Mouse (Mus musculus): Measurements from ENCODE around the gene Chdh. TPM values are rescaled to one million over a fixed set of nuclear protein-coding genes. Genes with fewer than 3 reads are reported as not detected.

Gene Chdh
- polyA plus RNA-seq, 1 experiment = not detected

DNA sequence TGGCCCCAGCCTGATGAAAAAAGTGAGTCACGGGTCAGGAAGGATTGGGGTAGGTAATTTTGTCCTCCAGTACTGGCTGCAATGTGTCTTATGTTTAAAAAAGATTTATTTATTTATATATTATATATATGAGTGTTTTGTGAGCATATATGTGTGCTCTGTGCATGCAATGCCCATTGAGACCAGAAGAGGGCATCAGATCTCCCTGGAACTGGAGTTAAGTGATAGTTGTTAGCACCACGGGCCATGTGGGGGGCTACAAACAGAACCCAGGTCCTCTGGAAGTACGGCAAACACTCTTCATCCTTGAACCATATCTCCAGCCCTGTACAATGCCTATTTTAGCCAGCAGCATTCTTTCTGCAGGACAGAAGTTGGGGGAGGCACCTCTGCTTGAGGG lies 39.2 kb downstream of the Chdh start:
- no peaks in the 10 kb centered on the region for H3K4me1 ChIP-seq (ENCODE audit: control insufficient read depth, insufficient read depth, low read length)
- no peak overlapping the region for H3K4me3 ChIP-seq (ENCODE audit: insufficient read depth, low read length)
- TF ChIP-seq POLR2A (IDR thresholded peaks at IDR 0.05; ENCODE audit: low read depth, low read length) (no peak), CTCF (IDR thresholded peaks at IDR 0.05; ENCODE audit: borderline replicate concordance, insufficient read depth, low read length) (no peak)
- no peak overlapping the region for H3K27ac ChIP-seq (ENCODE audit: insufficient read depth, low read length)

DNA sequence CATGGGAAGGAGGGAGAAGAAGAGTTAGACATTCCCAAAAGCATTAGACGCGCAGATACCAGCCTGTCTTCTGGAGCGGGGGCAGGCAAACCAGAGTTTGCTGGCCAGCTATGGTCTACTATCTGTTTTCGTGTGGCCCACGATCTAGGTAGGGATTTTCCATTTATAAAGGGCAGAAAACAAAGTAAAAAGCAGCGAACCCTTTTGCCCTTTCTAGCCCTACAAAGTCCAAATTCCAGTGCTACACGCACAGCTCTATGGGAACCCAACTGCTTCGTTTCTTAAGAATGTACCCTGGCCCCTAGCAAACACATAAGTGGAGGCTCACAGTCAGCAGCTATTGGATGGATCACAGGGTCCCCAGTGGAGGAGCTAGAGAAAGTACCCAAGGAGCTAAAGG lies 41.5 kb downstream of the Chdh start:
- Histone ChIP-seq H3K27ac (ENCODE audit: insufficient read depth, low read length) (no peak overlapping the region), H3K4me3 (ENCODE audit: insufficient read depth, low read length) (no peak overlapping the region), H3K4me1 (ENCODE audit: control insufficient read depth, insufficient read depth, low read length) (no peaks in the 10 kb centered on the region)
- TF ChIP-seq POLR2A (IDR thresholded peaks at IDR 0.05; ENCODE audit: low read depth, low read length) (no peak), CTCF (IDR thresholded peaks at IDR 0.05; ENCODE audit: borderline replicate concordance, insufficient read depth, low read length) (no peak)

DNA sequence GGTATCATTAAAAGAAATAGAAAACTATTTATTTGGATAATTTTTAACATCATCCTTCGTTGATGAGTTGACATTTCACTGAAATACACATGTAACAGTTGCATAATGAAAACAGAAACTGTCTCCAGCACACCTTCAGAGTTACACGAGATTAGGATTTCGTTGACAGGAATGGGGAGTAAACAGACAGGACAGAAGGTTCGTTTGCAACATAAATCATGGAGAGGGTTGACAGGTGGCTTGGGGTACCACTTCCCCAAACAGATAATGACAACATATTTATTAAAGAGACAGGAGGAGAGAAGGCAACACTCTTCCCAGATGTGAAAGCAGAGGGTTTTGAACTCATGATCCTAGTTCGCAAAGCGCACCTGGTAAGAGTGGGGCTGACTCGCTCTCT lies 46.1 kb downstream of the Chdh start:
- H3K4me1 ChIP-seq (ENCODE audit: control insufficient read depth, insufficient read depth, low read length) = no peaks in the 10 kb centered on the region
- TF ChIP-seq CTCF (IDR thresholded peaks at IDR 0.05; ENCODE audit: borderline replicate concordance, insufficient read depth, low read length) (no peak), POLR2A (IDR thresholded peaks at IDR 0.05; ENCODE audit: low read depth, low read length) (no peak)
- no peak overlapping the region for H3K4me3 ChIP-seq (ENCODE audit: insufficient read depth, low read length)
- no peak overlapping the region for H3K27ac ChIP-seq (ENCODE audit: insufficient read depth, low read length)

DNA sequence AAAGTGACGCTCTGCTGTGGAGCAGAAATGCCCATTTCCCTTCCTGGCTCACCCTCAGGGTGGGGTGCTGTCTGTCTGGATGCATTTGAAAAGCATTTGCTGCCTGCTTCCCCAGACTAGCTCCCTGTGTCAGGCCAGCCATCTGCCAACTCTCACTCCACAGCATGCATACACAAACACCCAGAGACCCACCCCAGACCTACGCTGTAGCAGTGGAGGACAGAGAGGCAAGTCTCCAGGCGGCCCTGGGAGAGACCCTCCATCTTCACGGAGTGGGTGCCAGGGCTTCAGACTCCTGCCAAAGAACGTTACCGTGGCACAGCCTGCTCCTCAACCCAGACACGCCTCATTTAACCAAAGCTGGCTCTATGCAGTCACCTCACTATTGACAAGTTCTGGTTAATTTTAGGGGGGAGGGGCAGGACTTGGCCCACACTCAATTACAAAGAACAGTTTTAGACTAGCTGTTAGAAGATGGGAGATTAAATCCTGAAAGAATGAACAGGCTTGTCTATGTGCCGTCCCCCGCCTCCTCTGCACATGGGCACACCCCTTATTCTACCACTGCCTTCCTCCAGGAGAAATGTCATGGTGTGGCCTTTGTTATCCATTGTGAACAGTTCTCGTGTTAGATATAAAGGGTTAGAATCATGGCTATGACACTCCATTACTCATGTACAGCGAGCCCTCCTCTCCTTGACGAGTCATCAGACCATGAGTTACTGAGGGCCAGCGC lies 47.4 kb downstream of the Chdh start:
- TF ChIP-seq POLR2A (IDR thresholded peaks at IDR 0.05; ENCODE audit: low read depth, low read length) (no peak), CTCF (IDR thresholded peaks at IDR 0.05; ENCODE audit: borderline replicate concordance, insufficient read depth, low read length) (no peak)
- Histone ChIP-seq H3K27ac (ENCODE audit: insufficient read depth, low read length) (no peak overlapping the region), H3K4me3 (ENCODE audit: insufficient read depth, low read length) (no peak overlapping the region), H3K4me1 (ENCODE audit: control insufficient read depth, insufficient read depth, low read length) (no peaks in the 10 kb centered on the region)

DNA sequence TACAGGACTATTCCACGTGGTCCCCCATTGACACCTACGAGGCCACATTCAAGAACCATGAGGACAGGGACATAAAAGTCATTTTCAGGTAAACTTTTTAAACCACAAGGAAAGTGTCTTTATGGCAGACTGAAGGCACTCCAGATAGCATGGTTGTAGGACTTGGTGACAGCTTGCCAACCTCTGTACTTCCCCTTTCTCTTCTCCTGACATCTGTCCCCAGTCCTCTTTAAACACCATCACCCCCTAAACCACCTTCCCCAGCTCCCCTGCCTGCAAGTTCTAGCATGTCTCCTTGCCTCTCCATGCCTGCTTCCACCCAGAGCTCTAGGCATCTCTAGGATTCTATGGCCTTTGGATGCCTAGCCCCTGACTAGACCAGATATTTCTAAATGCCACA lies 56.0 kb downstream of the Chdh start:
- H3K27ac ChIP-seq (ENCODE audit: insufficient read depth, low read length) = no peak overlapping the region
- TF ChIP-seq POLR2A (IDR thresholded peaks at IDR 0.05; ENCODE audit: low read depth, low read length) (no peak), CTCF (IDR thresholded peaks at IDR 0.05; ENCODE audit: borderline replicate concordance, insufficient read depth, low read length) (no peak)
- no peaks in the 10 kb centered on the region for H3K4me1 ChIP-seq (ENCODE audit: control insufficient read depth, insufficient read depth, low read length)
- H3K4me3 ChIP-seq (ENCODE audit: insufficient read depth, low read length) = no peak overlapping the region

DNA sequence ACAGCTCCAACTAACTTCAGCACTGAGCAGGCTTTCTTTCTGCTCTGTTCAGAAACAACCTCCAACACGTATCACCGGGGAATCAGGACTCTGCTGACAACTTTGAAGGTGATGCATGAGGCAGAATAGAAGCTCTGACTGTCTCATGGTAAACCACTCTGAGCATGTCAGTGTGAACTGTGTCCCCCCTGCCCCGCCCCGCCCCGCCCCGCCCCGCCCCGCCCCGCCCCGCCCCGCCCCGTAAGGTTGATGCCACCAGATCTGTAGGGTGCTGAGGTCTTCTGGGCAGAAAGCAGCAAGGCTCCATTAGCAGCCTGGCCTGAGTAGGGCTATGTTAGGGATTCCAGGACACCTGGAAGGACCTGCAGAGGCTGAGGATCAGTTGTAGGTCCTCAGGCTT lies 57.9 kb downstream of the Chdh start:
- no peak overlapping the region for H3K27ac ChIP-seq (ENCODE audit: insufficient read depth, low read length)

DNA sequence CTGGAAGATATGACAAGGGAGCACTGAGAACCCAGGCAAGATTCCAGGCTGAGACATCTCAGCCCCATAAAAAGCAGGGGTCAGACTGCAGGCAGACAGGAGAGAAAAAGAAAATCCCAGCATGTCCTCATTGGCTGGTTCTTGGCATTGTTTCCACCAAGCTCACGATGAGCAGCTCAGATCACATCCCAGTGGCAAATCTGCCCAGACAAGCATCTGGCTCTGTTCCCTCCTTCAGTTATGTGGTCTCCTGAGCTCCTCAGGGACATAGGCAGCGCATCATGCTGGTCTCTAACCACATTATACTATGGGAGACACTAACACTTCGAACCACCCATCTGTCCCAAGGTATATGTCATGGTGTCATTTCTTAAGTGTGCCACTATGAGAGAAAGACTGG lies 59.7 kb downstream of the Chdh start:
- no peak for TF ChIP-seq CTCF (IDR thresholded peaks at IDR 0.05; ENCODE audit: borderline replicate concordance, insufficient read depth, low read length)
- TF ChIP-seq POLR2A (IDR thresholded peaks at IDR 0.05; ENCODE audit: low read depth, low read length) = no peak
- H3K4me1 ChIP-seq (ENCODE audit: control insufficient read depth, insufficient read depth, low read length) = no peaks in the 10 kb centered on the region
- no peak overlapping the region for H3K27ac ChIP-seq (ENCODE audit: insufficient read depth, low read length)
- H3K4me3 ChIP-seq (ENCODE audit: insufficient read depth, low read length) = no peak overlapping the region

More for the DNA sequence above, 57.9 kb downstream of the Chdh start:
- H3K4me1 ChIP-seq (ENCODE audit: control insufficient read depth, insufficient read depth, low read length) = no peaks in the 10 kb centered on the region
- no peak overlapping the region for H3K4me3 ChIP-seq (ENCODE audit: insufficient read depth, low read length)
- TF ChIP-seq POLR2A (IDR thresholded peaks at IDR 0.05; ENCODE audit: low read depth, low read length) (no peak), CTCF (IDR thresholded peaks at IDR 0.05; ENCODE audit: borderline replicate concordance, insufficient read depth, low read length) (no peak)

DNA sequence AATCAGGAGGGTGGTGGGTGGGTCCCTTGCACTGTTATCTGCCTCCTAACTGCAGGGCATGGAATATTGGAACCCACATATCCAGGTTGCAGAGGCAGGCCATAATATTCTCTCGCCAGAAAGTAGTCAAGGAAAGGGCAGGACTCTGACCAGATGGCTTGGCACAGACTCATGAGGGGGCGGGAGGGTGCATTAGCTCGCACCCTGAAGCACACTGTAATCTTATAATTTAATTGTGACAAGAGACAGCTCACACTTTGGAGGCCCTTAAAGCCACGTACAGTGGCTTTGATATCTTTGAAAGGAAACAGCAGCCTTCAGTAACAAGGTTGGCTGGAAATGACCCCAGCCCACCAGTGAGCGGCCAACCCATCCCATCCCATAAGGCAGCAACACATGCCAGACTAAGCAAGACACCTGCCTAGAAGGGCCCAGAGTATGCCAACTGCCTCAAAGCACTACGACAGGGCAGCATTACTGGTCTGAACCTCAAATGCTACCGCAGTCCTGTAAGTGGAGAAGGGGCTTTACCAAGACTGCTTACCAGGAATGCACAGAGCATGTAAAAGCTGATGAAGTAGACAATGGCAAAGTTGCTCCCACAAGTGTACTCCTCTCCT lies 66.6 kb downstream of the Chdh start:
- Histone ChIP-seq H3K27ac (ENCODE audit: insufficient read depth, low read length) (no peak overlapping the region), H3K4me3 (ENCODE audit: insufficient read depth, low read length) (no peak overlapping the region), H3K4me1 (ENCODE audit: control insufficient read depth, insufficient read depth, low read length) (peaks cover 3% of the 10 kb centered on the region)
- TF ChIP-seq POLR2A (IDR thresholded peaks at IDR 0.05; ENCODE audit: low read depth, low read length) (no peak), CTCF (IDR thresholded peaks at IDR 0.05; ENCODE audit: borderline replicate concordance, insufficient read depth, low read length) (no peak)

DNA sequence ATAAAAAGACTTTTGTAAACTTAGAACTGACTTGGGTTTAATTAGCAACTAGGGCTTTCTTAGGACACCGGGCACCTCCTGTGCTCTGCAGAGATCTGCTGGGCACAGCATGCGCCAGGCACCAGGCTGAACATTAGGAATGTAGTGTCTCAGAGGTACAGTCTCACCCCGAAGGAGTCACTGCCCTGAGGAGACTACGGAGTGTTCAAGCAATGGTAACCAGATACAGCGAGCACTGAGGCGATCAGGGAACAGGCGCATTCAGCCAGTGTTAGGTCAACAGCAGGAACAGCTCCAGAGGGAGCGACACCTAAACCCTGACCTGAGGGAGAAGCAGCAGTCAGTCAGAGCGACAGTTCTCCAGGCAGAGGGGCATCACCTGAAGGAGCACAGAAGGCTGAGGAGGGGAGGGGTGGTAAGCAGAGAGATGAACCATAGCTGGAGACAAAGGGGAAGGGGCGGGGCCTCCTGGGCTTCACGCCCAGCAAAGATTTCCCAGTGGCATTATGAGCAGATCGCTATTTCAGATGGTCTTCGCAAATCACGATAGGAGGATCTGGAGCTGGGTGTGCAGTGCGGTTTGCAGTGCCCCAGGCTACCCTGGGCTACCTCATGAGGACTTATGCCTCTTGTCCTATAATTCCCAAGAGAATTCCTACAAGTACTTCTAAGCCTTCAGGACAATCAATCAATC lies 69.4 kb downstream of the Chdh start:
- H3K4me3 ChIP-seq (ENCODE audit: insufficient read depth, low read length) = no peak overlapping the region
- no peak for TF ChIP-seq POLR2A (IDR thresholded peaks at IDR 0.05; ENCODE audit: low read depth, low read length)
- no peak for TF ChIP-seq CTCF (IDR thresholded peaks at IDR 0.05; ENCODE audit: borderline replicate concordance, insufficient read depth, low read length)
- H3K27ac ChIP-seq (ENCODE audit: insufficient read depth, low read length) = no peak overlapping the region
- H3K4me1 ChIP-seq (ENCODE audit: control insufficient read depth, insufficient read depth, low read length) = peaks cover 8% of the 10 kb centered on the region

DNA sequence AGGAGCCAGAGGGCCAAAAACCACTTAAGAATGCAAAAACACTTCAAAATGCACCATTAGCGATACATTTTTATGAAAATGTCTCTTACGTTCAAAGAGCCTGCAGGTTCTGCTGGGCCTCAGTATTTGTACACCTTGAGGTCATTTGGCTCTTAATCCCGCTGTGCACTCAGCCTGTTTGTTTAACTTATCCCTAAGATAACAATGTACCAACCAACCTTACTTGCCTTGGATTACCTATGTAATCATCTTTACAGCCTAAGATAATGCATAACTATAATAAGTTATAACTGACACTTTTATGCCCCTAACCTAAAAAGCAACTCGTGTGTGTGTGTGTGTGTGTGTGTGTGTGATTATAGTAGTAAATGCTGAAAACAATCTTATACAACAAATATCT lies 70.9 kb downstream of the Chdh start:
- H3K27ac ChIP-seq (ENCODE audit: insufficient read depth, low read length) = no peak overlapping the region
- no peak overlapping the region for H3K4me3 ChIP-seq (ENCODE audit: insufficient read depth, low read length)
- TF ChIP-seq POLR2A (IDR thresholded peaks at IDR 0.05; ENCODE audit: low read depth, low read length) = no peak
- TF ChIP-seq CTCF (IDR thresholded peaks at IDR 0.05; ENCODE audit: borderline replicate concordance, insufficient read depth, low read length) = no peak
- peaks cover 8% of the 10 kb centered on the region for H3K4me1 ChIP-seq (ENCODE audit: control insufficient read depth, insufficient read depth, low read length)

Other genes starting within 250 kb of the Chdh start
- gene Selenok, start 40.7 kb upstream of the Chdh start, polyA plus RNA-seq (2011; ENCODE audit: insufficient read length, low read depth, missing spikeins) = 181 and 212 TPM in 2 replicates
- gene Actr8, start 30.7 kb upstream of the Chdh start, polyA plus RNA-seq (2011; ENCODE audit: insufficient read length, low read depth, missing spikeins) = 25.2 and 25.5 TPM in 2 replicates
- gene Il17rb, start 127 bp upstream of the Chdh start, polyA plus RNA-seq (2011; ENCODE audit: insufficient read length, low read depth, missing spikeins) = not detected in 2 replicates

Measured in embryonic fibroblast, embryonic 13.5 days (primary cell).